Mouse (Mus musculus) limb, embryonic 15.5 days (tissue): ENCODE results near the gene Tet3. TPM values are rescaled to one million over a fixed set of nuclear protein-coding genes. Genes with fewer than 3 reads are reported as not detected.
"Not testable (repeated sequence)": the region's sequence is repeated elsewhere in the genome, so short reads cannot be mapped to it uniquely, and the experiment has no call there.

ENCODE experiments used
- ATAC-seq: fragments of 200-750 bp; cut with Nextera tagmentation; 2 replicates; pipeline ENCODE4 v1.8.0; 2017; ENCODE audit warnings: low read depth, moderate TSS enrichment; ENCODE audit not compliant: insufficient number of reproducible peaks, low FRiP score, low TSS enrichment
- H3K27ac ChIP-seq: fragments of 300-500 bp; sonication (generic); 2 replicates; pipeline ENCODE4 v1.5.1; 2015; ENCODE audit warnings: moderate library complexity, mild to moderate bottlenecking, inconsistent platforms
- H3K27me3 ChIP-seq: fragments of 300-500 bp; sonication (generic); 2 replicates; pipeline ENCODE4 v1.6.1; 2015; ENCODE audit warnings: inconsistent platforms
- H3K36me3 ChIP-seq: fragments of 300-500 bp; sonication (generic); 2 replicates; pipeline ENCODE4 v1.6.1; 2015; ENCODE audit warnings: inconsistent platforms
- H3K4me1 ChIP-seq: fragments of 300-500 bp; sonication (generic); 2 replicates; pipeline ENCODE4 v1.6.1; 2015; ENCODE audit warnings: inconsistent platforms
- H3K4me2 ChIP-seq: fragments of 300-500 bp; sonication (generic); 2 replicates; pipeline ENCODE4 v1.6.1; 2015; ENCODE audit warnings: mild to moderate bottlenecking, inconsistent platforms
- H3K4me3 ChIP-seq: fragments of 300-500 bp; sonication (generic); 2 replicates; pipeline ENCODE4 v1.5.1; 2015; ENCODE audit warnings: mild to moderate bottlenecking, inconsistent platforms
- H3K9ac ChIP-seq: fragments of 300-500 bp; sonication (generic); 2 replicates; pipeline ENCODE4 v1.6.1; 2015; ENCODE audit warnings: inconsistent platforms
- H3K9me3 ChIP-seq: fragments of 300-500 bp; sonication (generic); 2 replicates; pipeline ENCODE4 v1.6.1; 2016; ENCODE audit warnings: inconsistent platforms
- WGBS: fragments of 180-500 bp; shearing (Covaris S2); methylation state at CpG from one replicate; pipeline ENCODE4 v1.1.7; 2015; 5-methylcytosine and 5-hydroxymethylcytosine counted together
- polyA plus RNA-seq: library from polyadenylated mRNA; unstranded; fragments of >200 nt; fragmentation: Nextera tagmentation; extraction: Ambion mirVana; gene quantifications from 2 replicates; pipeline ENCODE4 v1.2.1, GENCODE M21; 2015

Tet3 gene
- polyA plus RNA-seq, 1 experiment from 2014 or later = 57.1 TPM

- H3K36me3 ChIP-seq = peaks cover 32% of the 10 kb centered on the region
- ATAC-seq = no peak
- H3K9me3 ChIP-seq = no peaks in the 10 kb centered on the region
- WGBS = 70% methylated on average over 7 of the region's 7 CpGs
- H3K27ac ChIP-seq = no peak overlapping the region
- H3K4me2 ChIP-seq = no peak overlapping the region
- H3K27me3 ChIP-seq = no peaks in the 10 kb centered on the region
- no peak overlapping the region for H3K4me3 ChIP-seq
- no peak overlapping the region for H3K9ac ChIP-seq
- peaks cover 13% of the 10 kb centered on the region for H3K4me1 ChIP-seq
These were observed 107.3 kb downstream of the Tet3 start for GRCm38 (mm10) chr6:83351490-83352160.

- no peak for ATAC-seq
- Histone ChIP-seq H3K4me2 (no peak overlapping the region), H3K27ac (no peak overlapping the region), H3K27me3 (no peaks in the 10 kb centered on the region), H3K9me3 (no peaks in the 10 kb centered on the region), H3K36me3 (peaks cover 32% of the 10 kb centered on the region), H3K4me1 (peaks cover 13% of the 10 kb centered on the region), H3K4me3 (no peak overlapping the region), H3K9ac (no peak overlapping the region)
- 88% methylated on average over 16 of the region's 16 CpGs for WGBS
These were observed 108.0 kb downstream of the Tet3 start for GRCm38 (mm10) chr6:83350851-83351405.

- Histone ChIP-seq H3K27me3 (no peaks in the 10 kb centered on the region), H3K4me1 (peaks cover 13% of the 10 kb centered on the region), H3K9ac (peak overlapping the region; percentile 95), H3K4me3 (peak overlapping the region; percentile 94), H3K9me3 (no peaks in the 10 kb centered on the region), H3K27ac (no peak overlapping the region), H3K36me3 (peaks cover 25% of the 10 kb centered on the region), H3K4me2 (peak overlapping the region; percentile 76)
- ATAC-seq = no peak
- WGBS = 81% methylated on average over 7 of the region's 7 CpGs
These were observed 108.7 kb downstream of the Tet3 start for GRCm38 (mm10) chr6:83350172-83350571.

GRCm38 (mm10) chr6:83349274-83349958, 109.5 kb downstream of the Tet3 start:
- Histone ChIP-seq H3K36me3 (peaks cover 17% of the 10 kb centered on the region), H3K4me3 (peak overlapping the region; percentile 94), H3K27ac (0 out of 2 replicates have a peak overlapping the region, but pooled peaks have one; percentile 8), H3K27me3 (no peaks in the 10 kb centered on the region), H3K9me3 (no peaks in the 10 kb centered on the region), H3K9ac (peak overlapping the region; percentile 95), H3K4me2 (peak overlapping the region; percentile 76), H3K4me1 (peaks cover 13% of the 10 kb centered on the region)
- WGBS = under 1% methylated on average over 53 of the region's 53 CpGs
- ATAC-seq = peak; percentile 82

GRCm38 (mm10) chr6:83348873-83349272, 110.0 kb downstream of the Tet3 start, which contains the start of gene Bola3:
Gene Bola3, plus strand, starts transcription at chr6:83349147.
- peak within 1 kb of the TSS; percentile 76 for H3K4me2 ChIP-seq
- no peak for ATAC-seq
- H3K4me1 ChIP-seq = peaks cover 13% of the 10 kb centered on the region
- peak within 1 kb of the TSS; percentile 94 for H3K4me3 ChIP-seq
- H3K9ac ChIP-seq = peak within 1 kb of the TSS; percentile 95
- no peaks in the 10 kb centered on the region for H3K27me3 ChIP-seq
- H3K27ac ChIP-seq = 0 out of 2 replicates have a peak within 1 kb of the TSS, but pooled peaks have one; percentile 8
- no peaks in the 10 kb centered on the region for H3K9me3 ChIP-seq
- 21% methylated on average over 6 of the region's 6 CpGs for WGBS
- peaks cover 14% of the 10 kb centered on the region for H3K36me3 ChIP-seq

- H3K36me3 ChIP-seq = peaks cover 10% of the 10 kb centered on the region
- H3K4me1 ChIP-seq = peaks cover 13% of the 10 kb centered on the region
- H3K4me3 ChIP-seq = no peak overlapping the region
- no peak overlapping the region for H3K9ac ChIP-seq
- 61% methylated on average over 3 of the region's 3 CpGs for WGBS
- peak overlapping the region; percentile 12; the same call in 1 of the 2 replicates for H3K27ac ChIP-seq
- H3K4me2 ChIP-seq = no peak overlapping the region
- no peaks in the 10 kb centered on the region for H3K27me3 ChIP-seq
- H3K9me3 ChIP-seq = no peaks in the 10 kb centered on the region
- ATAC-seq = no peak
These were observed 111.0 kb downstream of the Tet3 start for GRCm38 (mm10) chr6:83347916-83348315.

GRCm38 (mm10) chr6:83345285-83345684, 113.6 kb downstream of the Tet3 start:
- H3K27ac ChIP-seq = not testable (repeated sequence)

GRCm38 (mm10) chr6:83342957-83343356, 115.9 kb downstream of the Tet3 start:
- H3K4me3 ChIP-seq = no peak overlapping the region
- H3K4me1 ChIP-seq = no peaks in the 10 kb centered on the region
- peaks cover 45% of the 10 kb centered on the region for H3K36me3 ChIP-seq
- 98% methylated on average over 2 of the region's 2 CpGs for WGBS
- no peaks in the 10 kb centered on the region for H3K27me3 ChIP-seq
- H3K9ac ChIP-seq = no peak overlapping the region
- ATAC-seq = no peak
- no peaks in the 10 kb centered on the region for H3K9me3 ChIP-seq
- H3K27ac ChIP-seq = no peak overlapping the region
- H3K4me2 ChIP-seq = no peak overlapping the region

More at GRCm38 (mm10) chr6:83345285-83345684, 113.6 kb downstream of the Tet3 start:
- not testable (repeated sequence) for H3K4me2 ChIP-seq, ATAC-seq, H3K4me3 ChIP-seq, H3K9ac ChIP-seq, H3K9me3 ChIP-seq, H3K27me3 ChIP-seq
- Histone ChIP-seq H3K4me1 (peaks cover 11% of the 10 kb centered on the region), H3K36me3 (peaks cover 26% of the 10 kb centered on the region)
- 91% methylated on average over 8 of the region's 8 CpGs for WGBS

- H3K27ac ChIP-seq = no peak overlapping the region
- H3K4me1 ChIP-seq = no peaks in the 10 kb centered on the region
- H3K4me2 ChIP-seq = no peak overlapping the region
- H3K4me3 ChIP-seq = no peak overlapping the region
- WGBS = 80% methylated on average over 3 of the region's 3 CpGs
- no peak overlapping the region for H3K9ac ChIP-seq
- no peaks in the 10 kb centered on the region for H3K27me3 ChIP-seq
- H3K9me3 ChIP-seq = no peaks in the 10 kb centered on the region
- ATAC-seq = no peak
- H3K36me3 ChIP-seq = peaks cover 57% of the 10 kb centered on the region
These were observed 117.5 kb downstream of the Tet3 start for GRCm38 (mm10) chr6:83341387-83341786.

GRCm38 (mm10) chr6:83327591-83328190, 131.2 kb downstream of the Tet3 start:
- Histone ChIP-seq H3K27ac (no peak overlapping the region), H3K4me3 (no peak overlapping the region), H3K9me3 (no peaks in the 10 kb centered on the region), H3K9ac (no peak overlapping the region), H3K36me3 (peaks cover 30% of the 10 kb centered on the region), H3K4me2 (peak overlapping the region; percentile 65; the same call in 1 of the 2 replicates), H3K27me3 (no peaks in the 10 kb centered on the region), H3K4me1 (peaks cover 7% of the 10 kb centered on the region)
- 91% methylated on average over 3 of the region's 3 CpGs for WGBS
- ATAC-seq = no peak

- 55% methylated on average over 6 of the region's 6 CpGs for WGBS
These were observed 132.1 kb downstream of the Tet3 start for GRCm38 (mm10) chr6:83326761-83327160.

More at GRCm38 (mm10) chr6:83326761-83327160, 132.1 kb downstream of the Tet3 start:
- Histone ChIP-seq H3K9me3 (no peaks in the 10 kb centered on the region), H3K27me3 (no peaks in the 10 kb centered on the region), H3K36me3 (peaks cover 24% of the 10 kb centered on the region), H3K4me1 (peaks cover 7% of the 10 kb centered on the region), H3K9ac (no peak overlapping the region), H3K27ac (no peak overlapping the region), H3K4me3 (peak overlapping the region; percentile 67), H3K4me2 (peak overlapping the region; percentile 65)
- ATAC-seq = no peak
